Mouse (Mus musculus) MEL (cell line): Measurements from ENCODE around the gene Prickle4. TPM values are rescaled to one million over a fixed set of nuclear protein-coding genes. Genes with fewer than 3 reads are reported as not detected.

Experiments used
- DNase-seq: peaks from one replicate; pipeline ENCODE4 v3.0.0; 2011; ENCODE audit warnings: low read depth, low spot score
- H3K27ac ChIP-seq: 2 replicates; pipeline ENCODE4 v1.5.1; 2012; ENCODE audit warnings: low read depth, mild to moderate bottlenecking, control low read depth, low read length, moderate library complexity; ENCODE audit not compliant: control insufficient read depth
- H3K27me3 ChIP-seq, 2 experiments: fragments of 150-350 bp in 1 of 2; sonication (generic) in 1 of 2; 2 replicates each; pipeline ENCODE4 v1.6.1; 2012; ENCODE audit warnings: low read length in 2 of 2, mild to moderate bottlenecking in 2 of 2, improper control_type of control experiment in 1 of 2, moderate library complexity in 1 of 2; ENCODE audit not compliant: insufficient read depth in 2 of 2, control insufficient read depth in 1 of 2
- H3K36me3 ChIP-seq, 2 experiments: 2 replicates each; pipeline ENCODE4 v1.6.1; 2012 to 2014; ENCODE audit warnings: low read length in 2 of 2, improper control_type of control experiment in 1 of 2, inconsistent platforms in 1 of 2, mild to moderate bottlenecking in 1 of 2; ENCODE audit not compliant: insufficient read depth in 2 of 2, control insufficient read depth in 1 of 2
- H3K4me1 ChIP-seq, 2 experiments: fragments of 150-350 bp in 1 of 2; sonication (generic) in 1 of 2; 2 replicates each; pipeline ENCODE4 v1.6.1; 2012; ENCODE audit warnings: low read length in 2 of 2, improper control_type of control experiment in 1 of 2, mild to moderate bottlenecking in 1 of 2; ENCODE audit not compliant: insufficient read depth in 2 of 2, control insufficient read depth in 1 of 2
- H3K4me3 ChIP-seq, 2 experiments: fragments of 150-350 bp in 1 of 2; sonication (generic) in 1 of 2; 2 replicates each; pipeline ENCODE4 v1.5.1; 2012; ENCODE audit warnings: low read depth in 2 of 2, low read length in 2 of 2, mild to moderate bottlenecking in 2 of 2, moderate library complexity in 2 of 2, control low read depth in 1 of 2, improper control_type of control experiment in 1 of 2; ENCODE audit not compliant: control insufficient read depth in 1 of 2, insufficient read depth in 1 of 2
- H3K79me2 ChIP-seq: 2 replicates; pipeline ENCODE4 v1.6.1; 2012; ENCODE audit warnings: mild to moderate bottlenecking, low read length, moderate library complexity; ENCODE audit not compliant: control insufficient read depth, poor library complexity, insufficient read depth
- H3K9ac ChIP-seq: 2 replicates; pipeline ENCODE4 v1.6.1; 2012; ENCODE audit warnings: low read depth, mild to moderate bottlenecking, control low read depth, low read length, moderate library complexity; ENCODE audit not compliant: control insufficient read depth, poor library complexity, severe bottlenecking
- H3K9me3 ChIP-seq: fragments of 150-350 bp; sonication (generic); replicated peaks from 2 replicates; pipeline ENCODE4 v1.6.1; 2012; ENCODE audit warnings: mild to moderate bottlenecking, low read length, improper control_type of control experiment, moderate library complexity; ENCODE audit not compliant: insufficient read depth
- CTCF ChIP-seq, 3 experiments: IDR thresholded peaks in 2 of 3; conservative IDR thresholded peaks in 1 of 3; 2 replicates each; pipeline ENCODE4 v1.5.1; 2011 to 2012; ENCODE audit warnings: low read length in 3 of 3, low read depth in 2 of 3, mild to moderate bottlenecking in 2 of 3, improper control_type of control experiment in 1 of 3, inconsistent platforms in 1 of 3, mixed read lengths in 1 of 3, moderate library complexity in 1 of 3; ENCODE audit not compliant: control insufficient read depth in 1 of 3, insufficient read depth in 1 of 3, poor library complexity in 1 of 3, severe bottlenecking in 1 of 3
- ELF1 ChIP-seq: IDR thresholded peaks from 2 replicates; pipeline ENCODE4 v1.6.1; 2014; ENCODE audit warnings: low read depth, mild to moderate bottlenecking, inconsistent platforms, low read length, improper control_type of control experiment, moderate library complexity
- EP300 ChIP-seq, 2 experiments: IDR thresholded peaks; 2 replicates each; pipeline ENCODE4 v1.6.1; 2011; ENCODE audit warnings: improper control_type of control experiment in 2 of 2, low read length in 2 of 2, low read depth in 1 of 2, mild to moderate bottlenecking in 1 of 2
- ETS1 ChIP-seq: IDR thresholded peaks from 2 replicates; pipeline ENCODE4 v1.6.1; 2012; ENCODE audit warnings: low read depth, mild to moderate bottlenecking, inconsistent platforms, low read length, improper control_type of control experiment, moderate library complexity
- MYB ChIP-seq: IDR thresholded peaks from 2 replicates; pipeline ENCODE4 v1.6.1; 2011; ENCODE audit warnings: mild to moderate bottlenecking, low read depth, low read length, improper control_type of control experiment
- POLR2A ChIP-seq, 2 experiments: IDR thresholded peaks; 2 replicates each; pipeline ENCODE4 v1.6.1; 2011 to 2012; ENCODE audit warnings: low read length in 2 of 2, mild to moderate bottlenecking in 2 of 2, control low read depth in 1 of 2, improper control_type of control experiment in 1 of 2, low read depth in 1 of 2, moderate library complexity in 1 of 2; ENCODE audit not compliant: control insufficient read depth in 1 of 2, insufficient read depth in 1 of 2, poor library complexity in 1 of 2
- SMC3 ChIP-seq: IDR thresholded peaks from 2 replicates; pipeline ENCODE4 v1.6.1; 2011; ENCODE audit warnings: low read depth, low read length, improper control_type of control experiment
- TAL1 ChIP-seq: IDR thresholded peaks from 2 replicates; pipeline ENCODE4 v1.6.1; 2012; ENCODE audit warnings: mild to moderate bottlenecking, inconsistent platforms, low read length, moderate library complexity, mixed read lengths
- TCF12 ChIP-seq: IDR thresholded peaks from 2 replicates; pipeline ENCODE4 v1.6.1; 2014; ENCODE audit warnings: low read depth, mild to moderate bottlenecking, inconsistent platforms, low read length, improper control_type of control experiment, moderate library complexity
- USF1 ChIP-seq: IDR thresholded peaks from 2 replicates; pipeline ENCODE4 v1.6.1; 2014; ENCODE audit warnings: low read depth, mild to moderate bottlenecking, inconsistent platforms, low read length, improper control_type of control experiment, moderate library complexity
- polyA plus RNA-seq, 2 experiments: library from polyadenylated mRNA; stranded (reverse) in 1 of 2; unstranded in 1 of 2; fragments of >175 nt in 1 of 2; fragments of >200 nt in 1 of 2; gene quantifications; 2 replicates each; pipeline versions ENCODE4 v1.2.1 to v1.2.4; 2012; ENCODE audit warnings: low replicate concordance in 2 of 2, low read depth in 1 of 2; ENCODE audit not compliant: insufficient read length in 2 of 2, insufficient read depth in 1 of 2, missing spikeins in 1 of 2
- total RNA-seq: library from RNA; depleted of rRNA; stranded (reverse); fragments of 300-350 nt; gene quantifications from 2 replicates; pipeline ENCODE4 v1.2.3, GENCODE M21; 2012

Gene Prickle4
- total and polyA plus RNA-seq, 3 experiments = 0.23 to 4.3 TPM; not detected in 1

DNA sequence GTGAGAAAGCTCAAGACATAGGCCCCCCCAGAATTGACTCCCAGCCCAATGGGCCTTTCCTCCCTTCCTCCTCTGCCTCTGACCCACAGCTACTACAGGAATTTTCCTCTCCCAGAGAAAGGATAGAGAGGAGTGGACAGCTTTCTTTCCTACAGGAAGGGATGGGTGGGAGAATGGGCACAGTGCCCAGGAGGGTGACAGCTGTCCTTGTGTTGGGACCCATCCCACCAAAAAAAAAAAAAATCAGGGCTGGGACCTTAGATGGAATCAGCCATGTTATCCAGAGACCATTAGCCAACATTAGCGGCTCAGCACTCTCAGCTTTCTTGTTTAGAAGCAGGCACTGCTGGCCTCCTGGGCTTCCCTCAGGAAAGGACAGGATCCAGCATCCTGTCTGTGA lies 11.7 kb upstream of the Prickle4 start:
- TF ChIP-seq ELF1 (no peak), ETS1 (no peak)

DNA sequence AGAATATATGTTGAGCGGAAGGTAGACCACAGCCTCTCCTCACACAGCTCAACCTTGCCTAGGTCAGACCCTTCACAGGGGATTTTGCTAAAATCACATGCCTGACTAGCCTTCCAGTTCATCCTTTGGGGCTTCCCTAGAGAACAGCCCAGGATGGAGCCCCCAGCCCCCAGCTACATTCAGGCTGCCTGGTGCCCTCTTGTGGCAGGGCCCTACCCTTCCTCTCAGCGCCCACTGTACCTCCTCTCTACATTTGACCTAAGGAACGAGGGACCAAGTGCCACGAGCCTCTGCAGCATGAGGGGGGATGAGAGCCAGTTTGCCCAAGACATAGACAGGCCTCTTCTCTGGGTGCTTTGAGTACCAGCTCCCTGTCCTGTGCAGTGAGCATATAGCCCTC lies 10.2 kb upstream of the Prickle4 start:
- H3K27me3 ChIP-seq = no peaks in the 10 kb centered on the region
- no peak overlapping the region for H3K9ac ChIP-seq

More for the DNA sequence above, 11.7 kb upstream of the Prickle4 start:
- H3K27ac ChIP-seq = no peak overlapping the region
- no peak for DNase-seq
- no peaks in the 10 kb centered on the region for H3K27me3 ChIP-seq
- peaks cover 0 to 7% of the 10 kb centered on the region in 2 experiments; a peak in 3 of 4 replicates for H3K4me1 ChIP-seq
- H3K36me3 ChIP-seq = peaks cover 0 to 5% of the 10 kb centered on the region in 2 experiments; a peak in 2 of 4 replicates
- no peak overlapping the region for H3K9ac ChIP-seq
- no peak overlapping the region for H3K4me3 ChIP-seq
- H3K79me2 ChIP-seq = no peaks in the 10 kb centered on the region
- H3K9me3 ChIP-seq = no peaks in the 10 kb centered on the region

DNA sequence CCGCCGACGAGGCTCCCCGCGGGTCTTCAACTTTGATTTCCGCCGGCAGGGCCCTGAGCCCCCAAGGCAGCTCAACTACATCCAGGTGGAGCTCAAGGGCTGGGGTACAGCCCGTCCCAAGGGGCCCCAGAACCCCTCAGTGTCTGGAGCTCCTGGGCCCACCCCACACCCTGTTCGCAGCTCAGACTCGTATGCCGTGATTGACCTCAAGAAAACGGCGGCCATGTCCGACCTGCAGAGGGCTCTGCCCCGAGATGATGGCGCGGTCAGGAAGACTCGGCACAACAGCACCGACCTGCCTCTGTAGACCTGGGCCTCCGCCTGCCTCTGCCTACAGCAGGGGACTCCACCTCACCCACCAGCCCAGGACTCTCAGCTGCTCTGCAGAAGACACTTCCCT lies 9.0 kb upstream of the Prickle4 start:
- no peak for DNase-seq
- no peaks in the 10 kb centered on the region for H3K79me2 ChIP-seq
- H3K9ac ChIP-seq = no peak overlapping the region
- no peaks in the 10 kb centered on the region for H3K9me3 ChIP-seq
- H3K27me3 ChIP-seq = no peaks in the 10 kb centered on the region
- H3K4me1 ChIP-seq = no peaks in the 10 kb centered on the region
- H3K4me3 ChIP-seq = no peak overlapping the region
- H3K36me3 ChIP-seq = no peaks in the 10 kb centered on the region
- no peak overlapping the region for H3K27ac ChIP-seq
- TF ChIP-seq CTCF (IDR thresholded peaks at IDR 0.05 in 2 of 3, conservative IDR thresholded peaks at IDR 0.05 in 1 of 3; ENCODE audit: control insufficient read depth in 1 of 3, insufficient read depth in 1 of 3, low read depth in 2 of 3, low read length in 3 of 3, poor library complexity in 1 of 3, severe bottlenecking in 1 of 3) = no peak

More for the DNA sequence above, 10.2 kb upstream of the Prickle4 start:
- Histone ChIP-seq H3K79me2 (no peaks in the 10 kb centered on the region), H3K4me1 (no peaks in the 10 kb centered on the region), H3K27ac (no peak overlapping the region), H3K36me3 (no peaks in the 10 kb centered on the region), H3K4me3 (no peak overlapping the region), H3K9me3 (no peaks in the 10 kb centered on the region)
- no peak for TF ChIP-seq TCF12
- TF ChIP-seq USF1 = no peak
- TF ChIP-seq SMC3 = 0 out of 2 replicates have a peak, but pooled peaks have one; percentile 5
- TF ChIP-seq MYB = no peak
- TF ChIP-seq TAL1 = no peak
- TF ChIP-seq EP300 (IDR thresholded peaks at IDR 0.05; ENCODE audit: low read depth in 1 of 2, low read length in 2 of 2) = no peak
- TF ChIP-seq POLR2A (IDR thresholded peaks at IDR 0.05; ENCODE audit: control insufficient read depth in 1 of 2, insufficient read depth in 1 of 2, low read depth in 1 of 2, low read length in 2 of 2, poor library complexity in 1 of 2) = no peak
- TF ChIP-seq CTCF (IDR thresholded peaks at IDR 0.05 in 2 of 3, conservative IDR thresholded peaks at IDR 0.05 in 1 of 3; ENCODE audit: control insufficient read depth in 1 of 3, insufficient read depth in 1 of 3, low read depth in 2 of 3, low read length in 3 of 3, poor library complexity in 1 of 3, severe bottlenecking in 1 of 3) = peak in 2 of 3 experiments; percentile 36 to 48; a peak in 4 of 6 replicates
- no peak for DNase-seq
